Mouse (Mus musculus): ENCODE results near the gene 4930596D02Rik. TPM values are rescaled to one million over a fixed set of nuclear protein-coding genes. Genes with fewer than 3 reads are reported as not detected.

4930596D02Rik gene
- polyA plus RNA-seq (2015; fragmentation: Nextera tagmentation; extraction: Ambion mirVana), result not detected in 2 replicates

GRCm38 (mm10) chr14:35811878-35812277 is at the start of gene 4930596D02Rik:
Gene 4930596D02Rik (minus strand): TSS chr14:35811978.
- no peak within 1 kb of the TSS for H3K9ac ChIP-seq
- H3K9me3 ChIP-seq, result no peaks in the 10 kb centered on the region
- no peak within 1 kb of the TSS for H3K4me2 ChIP-seq
- no peaks in the 10 kb centered on the region for H3K36me3 ChIP-seq
- H3K27ac ChIP-seq, result no peak within 1 kb of the TSS
- H3K4me1 ChIP-seq, result no peaks in the 10 kb centered on the region
- no peak for ATAC-seq (ENCODE audit: borderline replicate concordance, extremely low read depth, low FRiP score, low TSS enrichment)
- H3K27me3 ChIP-seq, result no peaks in the 10 kb centered on the region
- no peak within 1 kb of the TSS for H3K4me3 ChIP-seq
- 52% methylated on average over 4 of the region's 4 CpGs for WGBS

GRCm38 (mm10) chr14:35853254-35853653 is 41.5 kb upstream of the 4930596D02Rik start:
- H3K9me3 ChIP-seq, result no peaks in the 10 kb centered on the region
- 48% methylated on average over 1 of the region's 1 CpGs for WGBS
- H3K27me3 ChIP-seq, result no peaks in the 10 kb centered on the region
- no peak overlapping the region for H3K27ac ChIP-seq
- H3K4me2 ChIP-seq, result no peak overlapping the region
- H3K36me3 ChIP-seq, result no peaks in the 10 kb centered on the region
- H3K9ac ChIP-seq, result no peak overlapping the region
- ATAC-seq (ENCODE audit: borderline replicate concordance, extremely low read depth, low FRiP score, low TSS enrichment), result no peak
- no peak overlapping the region for H3K4me3 ChIP-seq
- H3K4me1 ChIP-seq, result no peaks in the 10 kb centered on the region

- H3K27me3 ChIP-seq, result no peaks in the 10 kb centered on the region
- H3K9ac ChIP-seq, result no peak overlapping the region
- H3K4me1 ChIP-seq, result no peaks in the 10 kb centered on the region
- no peak overlapping the region for H3K4me3 ChIP-seq
- H3K4me2 ChIP-seq, result no peak overlapping the region
- H3K9me3 ChIP-seq, result no peaks in the 10 kb centered on the region
- 77% methylated on average over 6 of the region's 6 CpGs for WGBS
- no peak for ATAC-seq (ENCODE audit: borderline replicate concordance, extremely low read depth, low FRiP score, low TSS enrichment)
- no peaks in the 10 kb centered on the region for H3K36me3 ChIP-seq
- H3K27ac ChIP-seq, result no peak overlapping the region
These were observed 33.5 kb upstream of the 4930596D02Rik start for GRCm38 (mm10) chr14:35845271-35845670.

- H3K27ac ChIP-seq, result no peak overlapping the region
- H3K27me3 ChIP-seq, result no peaks in the 10 kb centered on the region
- no peaks in the 10 kb centered on the region for H3K9me3 ChIP-seq
- H3K4me2 ChIP-seq, result no peak overlapping the region
- WGBS, result 72% methylated on average over 7 of the region's 7 CpGs
- H3K9ac ChIP-seq, result no peak overlapping the region
- H3K4me1 ChIP-seq, result no peaks in the 10 kb centered on the region
- H3K36me3 ChIP-seq, result no peaks in the 10 kb centered on the region
- H3K4me3 ChIP-seq, result no peak overlapping the region
- no peak for ATAC-seq (ENCODE audit: borderline replicate concordance, extremely low read depth, low FRiP score, low TSS enrichment)
These were observed 30.4 kb upstream of the 4930596D02Rik start for GRCm38 (mm10) chr14:35842111-35842721.

GRCm38 (mm10) chr14:35792656-35793213 is 19.0 kb downstream of the 4930596D02Rik start:
- H3K4me1 ChIP-seq, result no peaks in the 10 kb centered on the region
- no peaks in the 10 kb centered on the region for H3K36me3 ChIP-seq
- H3K27ac ChIP-seq, result no peak overlapping the region
- H3K9me3 ChIP-seq, result no peaks in the 10 kb centered on the region
- H3K4me3 ChIP-seq, result no peak overlapping the region
- ATAC-seq (ENCODE audit: borderline replicate concordance, extremely low read depth, low FRiP score, low TSS enrichment), result no peak
- H3K27me3 ChIP-seq, result no peaks in the 10 kb centered on the region
- no peak overlapping the region for H3K4me2 ChIP-seq
- WGBS, result 37% methylated on average over 3 of the region's 3 CpGs
- no peak overlapping the region for H3K9ac ChIP-seq

GRCm38 (mm10) chr14:35780033-35780432 is 31.7 kb downstream of the 4930596D02Rik start:
- H3K4me1 ChIP-seq, result no peaks in the 10 kb centered on the region
- no peak for ATAC-seq (ENCODE audit: borderline replicate concordance, extremely low read depth, low FRiP score, low TSS enrichment)

GRCm38 (mm10) chr14:35773306-35773705 is 38.5 kb downstream of the 4930596D02Rik start:
- WGBS, result 82% methylated on average over 1 of the region's 1 CpGs
- ATAC-seq (ENCODE audit: borderline replicate concordance, extremely low read depth, low FRiP score, low TSS enrichment), result no peak
- Histone ChIP-seq H3K36me3 (no peaks in the 10 kb centered on the region), H3K9me3 (no peaks in the 10 kb centered on the region), H3K4me2 (no peak overlapping the region), H3K9ac (no peak overlapping the region), H3K27ac (no peak overlapping the region), H3K4me3 (no peak overlapping the region), H3K27me3 (no peaks in the 10 kb centered on the region), H3K4me1 (no peaks in the 10 kb centered on the region)

More at GRCm38 (mm10) chr14:35780033-35780432, 31.7 kb downstream of the 4930596D02Rik start:
- Histone ChIP-seq H3K4me3 (no peak overlapping the region), H3K4me2 (no peak overlapping the region), H3K27me3 (no peaks in the 10 kb centered on the region), H3K27ac (no peak overlapping the region), H3K9ac (no peak overlapping the region), H3K9me3 (no peaks in the 10 kb centered on the region), H3K36me3 (no peaks in the 10 kb centered on the region)
- WGBS, result 81% methylated on average over 3 of the region's 3 CpGs

Data from lung, embryonic 15.5 days (tissue).